Mouse (Mus musculus): ENCODE data around the gene Hoxb7. TPM values are rescaled to one million over a fixed set of nuclear protein-coding genes. Genes with fewer than 3 reads are reported as not detected.

Gene Hoxb7
- polyA plus RNA-seq, 1 experiment from 2014 or later, result 0.51 TPM

DNA sequence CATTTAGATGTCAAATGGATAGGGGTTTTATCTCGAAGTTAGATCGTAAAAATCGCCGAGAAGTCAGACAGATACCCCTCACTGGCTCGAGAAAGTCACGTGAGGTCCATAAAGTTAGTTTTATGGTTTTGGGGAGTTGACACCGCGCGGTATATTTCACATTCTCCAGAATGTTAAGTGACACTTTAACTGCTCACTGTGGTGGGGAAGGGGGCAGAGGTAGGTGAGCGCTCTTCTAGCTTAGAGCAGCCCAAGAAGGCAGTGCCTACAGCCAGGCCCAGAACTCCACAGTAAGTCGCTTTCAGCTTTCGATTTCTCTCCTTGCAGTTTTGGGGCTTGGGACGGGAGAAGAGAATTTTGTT, 20.5 kb downstream of the Hoxb7 start:
- Histone ChIP-seq H3K4me2 (ENCODE audit: low read depth, low read length) (no peak overlapping the region), H3K36me3 (replicated peaks; ENCODE audit: insufficient read depth, low read length) (no peaks in the 10 kb centered on the region), H3K9ac (replicated peaks) (no peak overlapping the region), H3K9me3 (ENCODE audit: low read length) (no peaks in the 10 kb centered on the region), H3K27me3 (ENCODE audit: insufficient read depth, low read length) (peaks cover 94% of the 10 kb centered on the region), H3K4me1 (ENCODE audit: insufficient read depth) (peaks cover 7% of the 10 kb centered on the region), H3K27ac (ENCODE audit: low read depth) (no peak overlapping the region), H3K4me3 (ENCODE audit: low read depth, low read length) (no peak overlapping the region)
- DNase-seq (no peak), ATAC-seq (no peak)
- TF ChIP-seq EP300 (IDR thresholded peaks at IDR 0.05; ENCODE audit: low read depth) (no peak), CTCF (IDR thresholded peaks at IDR 0.05; ENCODE audit: low read depth) (no peak)
- WGBS (ENCODE audit: insufficient replicate concordance), result 21% methylated on average over 13 of the region's 13 CpGs

GRCm38 (mm10) chr11:96308763-96309162, 22.3 kb downstream of the Hoxb7 start:
- peaks cover 94% of the 10 kb centered on the region for H3K27me3 ChIP-seq (ENCODE audit: insufficient read depth, low read length)
- WGBS (ENCODE audit: insufficient replicate concordance), result 44% methylated on average over 4 of the region's 4 CpGs
- no peaks in the 10 kb centered on the region for H3K9me3 ChIP-seq (ENCODE audit: low read length)

DNA sequence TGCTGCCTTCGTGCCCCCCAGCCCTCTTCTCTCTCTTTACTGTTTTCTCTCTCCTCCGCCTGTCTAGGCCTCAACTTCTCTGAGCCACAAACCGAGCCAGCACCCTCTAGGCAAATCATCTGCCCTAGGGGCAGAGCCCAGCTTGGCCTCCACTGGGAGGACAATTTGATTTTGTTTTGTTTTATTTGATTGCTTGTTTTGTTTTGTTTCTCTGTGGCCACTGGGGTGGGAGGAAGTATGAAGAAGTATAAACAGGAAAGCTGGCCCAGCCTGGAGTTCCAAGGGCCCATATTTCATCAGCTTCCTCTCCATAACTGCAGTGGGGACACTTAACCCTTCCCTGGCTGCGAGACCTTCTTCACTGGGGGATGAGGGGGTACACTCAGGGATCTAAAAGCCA, 22.9 kb downstream of the Hoxb7 start:
- no peak overlapping the region for H3K9ac ChIP-seq (replicated peaks)
- no peaks in the 10 kb centered on the region for H3K9me3 ChIP-seq (ENCODE audit: low read length)
- peaks cover 8% of the 10 kb centered on the region for H3K4me1 ChIP-seq (ENCODE audit: insufficient read depth)
- no peak overlapping the region for H3K27ac ChIP-seq (ENCODE audit: low read depth)
- no peak for ATAC-seq
- DNase-seq, result no peak
- no peak overlapping the region for H3K4me2 ChIP-seq (ENCODE audit: low read depth, low read length)
- peaks cover 94% of the 10 kb centered on the region for H3K27me3 ChIP-seq (ENCODE audit: insufficient read depth, low read length)
- no peaks in the 10 kb centered on the region for H3K36me3 ChIP-seq (replicated peaks; ENCODE audit: insufficient read depth, low read length)
- no peak overlapping the region for H3K4me3 ChIP-seq (ENCODE audit: low read depth, low read length)
- 24% methylated on average over 4 of the region's 4 CpGs for WGBS (ENCODE audit: insufficient replicate concordance)
- TF ChIP-seq EP300 (IDR thresholded peaks at IDR 0.05; ENCODE audit: low read depth), result no peak
- TF ChIP-seq CTCF (IDR thresholded peaks at IDR 0.05; ENCODE audit: low read depth), result no peak

More at GRCm38 (mm10) chr11:96308763-96309162, 22.3 kb downstream of the Hoxb7 start:
- Histone ChIP-seq H3K9ac (replicated peaks) (no peak overlapping the region), H3K4me2 (ENCODE audit: low read depth, low read length) (no peak overlapping the region), H3K36me3 (replicated peaks; ENCODE audit: insufficient read depth, low read length) (no peaks in the 10 kb centered on the region), H3K27ac (ENCODE audit: low read depth) (no peak overlapping the region), H3K4me3 (ENCODE audit: low read depth, low read length) (no peak overlapping the region), H3K4me1 (ENCODE audit: insufficient read depth) (peaks cover 8% of the 10 kb centered on the region)
- ATAC-seq (no peak), DNase-seq (no peak)
- no peak for TF ChIP-seq EP300 (IDR thresholded peaks at IDR 0.05; ENCODE audit: low read depth)

DNA sequence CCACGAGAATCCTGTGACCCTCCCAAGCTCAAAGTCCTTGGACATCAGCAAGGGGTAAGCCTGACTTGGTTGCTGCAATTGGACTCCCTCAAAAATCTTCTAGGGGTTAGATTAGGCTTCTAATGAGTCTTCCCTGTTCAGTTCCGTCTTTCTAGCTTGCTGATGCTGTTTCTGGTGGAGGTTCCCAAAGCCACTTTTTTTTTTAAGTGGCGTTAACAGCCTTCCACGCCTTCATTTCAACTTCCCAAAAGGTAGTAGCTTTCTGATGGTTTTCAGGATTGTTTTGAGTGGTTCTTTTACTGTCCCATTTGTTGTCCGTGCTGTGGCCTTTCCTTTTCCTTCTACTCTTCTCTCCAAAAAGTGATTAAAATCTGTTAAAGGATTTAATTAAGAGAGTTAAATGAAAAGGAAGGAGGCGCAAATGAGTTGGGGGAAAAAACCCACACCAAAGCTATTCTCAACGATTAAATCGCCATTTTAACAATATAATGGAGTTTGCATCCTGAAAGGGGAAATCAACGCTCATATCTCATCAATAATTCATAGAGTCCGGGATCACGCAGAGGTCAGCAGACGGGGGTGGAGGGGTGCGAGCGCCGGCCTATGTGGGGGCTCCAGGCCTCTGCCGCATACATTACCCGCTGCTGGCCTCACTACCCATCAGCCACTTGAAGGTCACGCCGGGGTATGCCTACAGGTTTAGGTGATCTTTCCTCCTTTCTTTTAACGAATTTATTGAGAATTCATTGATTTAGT, 23.9 kb downstream of the Hoxb7 start:
- Histone ChIP-seq H3K4me2 (ENCODE audit: low read depth, low read length) (peak overlapping the region; percentile 66), H3K4me1 (ENCODE audit: insufficient read depth) (peaks cover 8% of the 10 kb centered on the region), H3K36me3 (replicated peaks; ENCODE audit: insufficient read depth, low read length) (no peaks in the 10 kb centered on the region), H3K4me3 (ENCODE audit: low read depth, low read length) (no peak overlapping the region), H3K27me3 (ENCODE audit: insufficient read depth, low read length) (peaks cover 95% of the 10 kb centered on the region), H3K27ac (ENCODE audit: low read depth) (no peak overlapping the region), H3K9ac (replicated peaks) (no peak overlapping the region), H3K9me3 (ENCODE audit: low read length) (no peaks in the 10 kb centered on the region)
- ATAC-seq (no peak), DNase-seq (no peak)
- WGBS (ENCODE audit: insufficient replicate concordance), result 33% methylated on average over 20 of the region's 20 CpGs
- TF ChIP-seq CTCF (IDR thresholded peaks at IDR 0.05; ENCODE audit: low read depth) (no peak), EP300 (IDR thresholded peaks at IDR 0.05; ENCODE audit: low read depth) (no peak)

GRCm38 (mm10) chr11:96311097-96311496, 24.7 kb downstream of the Hoxb7 start:
- TF ChIP-seq CTCF (IDR thresholded peaks at IDR 0.05; ENCODE audit: low read depth), result no peak
- TF ChIP-seq EP300 (IDR thresholded peaks at IDR 0.05; ENCODE audit: low read depth), result no peak
- H3K9me3 ChIP-seq (ENCODE audit: low read length), result no peaks in the 10 kb centered on the region
- H3K4me2 ChIP-seq (ENCODE audit: low read depth, low read length), result peak overlapping the region; percentile 66
- no peak for DNase-seq
- H3K9ac ChIP-seq (replicated peaks), result no peak overlapping the region
- no peaks in the 10 kb centered on the region for H3K36me3 ChIP-seq (replicated peaks; ENCODE audit: insufficient read depth, low read length)
- H3K27me3 ChIP-seq (ENCODE audit: insufficient read depth, low read length), result peaks cover 95% of the 10 kb centered on the region
- peak overlapping the region; percentile 35 for H3K4me3 ChIP-seq (ENCODE audit: low read depth, low read length)
- peaks cover 8% of the 10 kb centered on the region for H3K4me1 ChIP-seq (ENCODE audit: insufficient read depth)
- no peak for ATAC-seq
- no peak overlapping the region for H3K27ac ChIP-seq (ENCODE audit: low read depth)
- 16% methylated on average over 6 of the region's 6 CpGs for WGBS (ENCODE audit: insufficient replicate concordance)

- Histone ChIP-seq H3K27me3 (ENCODE audit: insufficient read depth, low read length) (peaks cover 95% of the 10 kb centered on the region), H3K4me3 (ENCODE audit: low read depth, low read length) (peak overlapping the region; percentile 35), H3K9me3 (ENCODE audit: low read length) (no peaks in the 10 kb centered on the region), H3K27ac (ENCODE audit: low read depth) (no peak overlapping the region), H3K9ac (replicated peaks) (no peak overlapping the region), H3K4me1 (ENCODE audit: insufficient read depth) (peaks cover 8% of the 10 kb centered on the region), H3K4me2 (ENCODE audit: low read depth, low read length) (peak overlapping the region; percentile 66), H3K36me3 (replicated peaks; ENCODE audit: insufficient read depth, low read length) (no peaks in the 10 kb centered on the region)
- DNase-seq, result peak; percentile 63
- peak; percentile 72 for TF ChIP-seq CTCF (IDR thresholded peaks at IDR 0.05; ENCODE audit: low read depth)
- TF ChIP-seq EP300 (IDR thresholded peaks at IDR 0.05; ENCODE audit: low read depth), result no peak
- 3% methylated on average over 30 of the region's 31 CpGs for WGBS (ENCODE audit: insufficient replicate concordance)
- 0 out of 2 replicates have a peak, but pooled peaks have one; percentile 50 for ATAC-seq
Observed at GRCm38 (mm10) chr11:96311520-96312417, 25.3 kb downstream of the Hoxb7 start.
